Mouse (Mus musculus) G1E (cell line): ENCODE data around the gene Pax2.

Experiments
- CTCF ChIP-seq: IDR thresholded peaks from 2 replicates; pipeline ENCODE4 v1.5.1; 2012; ENCODE audit warnings: low read depth, low read length, inconsistent platforms, mixed read lengths
- GATA1 ChIP-seq: IDR thresholded peaks from 2 replicates; pipeline ENCODE4 v1.6.1; 2012; ENCODE audit warnings: borderline replicate concordance, low read length, inconsistent platforms, mixed read lengths
- POLR2AphosphoS5 ChIP-seq: IDR thresholded peaks from 2 replicates; pipeline ENCODE4 v1.6.1; 2012; ENCODE audit warnings: low read depth, low read length, inconsistent platforms; ENCODE audit not compliant: insufficient replicate concordance
- TAL1 ChIP-seq: conservative IDR thresholded peaks from 2 replicates; pipeline ENCODE4 v1.6.1; 2012; ENCODE audit warnings: low read depth, low read length, inconsistent platforms, mixed read lengths

- TF ChIP-seq POLR2AphosphoS5: no peak
- no peak for TF ChIP-seq CTCF
- TF ChIP-seq TAL1: no peak
- TF ChIP-seq GATA1: no peak
Measured at GRCm38 (mm10) chr19:44817403-44818128, 61.7 kb downstream of the Pax2 start.
